ENCODE assay signal across 8 mouse cellular contexts in genomic region chr2:45105922-45106851, GRCm38 (mm10). TPM values are rescaled to one million over a fixed set of nuclear protein-coding genes. Genes with fewer than 3 reads are reported as not detected.
DNase-seq lines count a peak whose midpoint lies in the region; ATAC-seq and TF ChIP-seq lines count a peak whose summit lies in the region.

No protein-coding gene starts in this region.

- 0 out of 2 replicates have a peak overlapping the region, but pooled peaks have one; percentile 13 for H3K9ac ChIP-seq in intestine, postnatal 0 days (ENCODE audit: low read depth, low read length)
- H3K9ac ChIP-seq in stomach, embryonic 16.5 days (ENCODE audit: low read length), result peak overlapping the region; percentile 64

- no peaks in the 10 kb centered on the region for H3K27me3 ChIP-seq in megakaryocyte, embryonic 14.5 days (replicated peaks)
- H3K27me3 ChIP-seq in intestine, postnatal 0 days (replicated peaks; ENCODE audit: control insufficient read depth, insufficient read depth, low read length), result peaks cover 52% of the 10 kb centered on the region
- H3K27me3 ChIP-seq in stomach, embryonic 16.5 days (ENCODE audit: control insufficient read depth, insufficient read depth, low read length), result 0 out of 2 replicates have a peak, but pooled peaks cover 2% of the 10 kb centered on the region

- H3K27ac ChIP-seq in intestine, postnatal 0 days (ENCODE audit: low read depth, low read length), result peak overlapping the region; percentile 28; the same call in 1 of the 2 replicates
- H3K27ac ChIP-seq in stomach, embryonic 16.5 days (ENCODE audit: low read length), result peak overlapping the region; percentile 58

- peak overlapping the region; percentile 77; the same call in 1 of the 2 replicates for H3K4me2 ChIP-seq in intestine, postnatal 0 days (replicated peaks; ENCODE audit: low read depth)
- peak overlapping the region; percentile 68 for H3K4me2 ChIP-seq in stomach, embryonic 16.5 days (ENCODE audit: low read depth, low read length)

- H3K4me3 ChIP-seq in megakaryocyte, embryonic 14.5 days (replicated peaks), result peak overlapping the region; percentile 84
- no peak overlapping the region for H3K4me3 ChIP-seq in intestine, postnatal 0 days (ENCODE audit: low read depth, low read length)
- peak overlapping the region; percentile 19 for H3K4me3 ChIP-seq in stomach, embryonic 16.5 days (replicated peaks; ENCODE audit: low read length)

- no peak for TF ChIP-seq CTCF in intestine, postnatal 0 days (IDR thresholded peaks at IDR 0.05; ENCODE audit: low read depth)

- WGBS in intestine, postnatal 0 days, result 37% methylated on average over 7 of the region's 7 CpGs
- 48% methylated on average over 7 of the region's 7 CpGs for WGBS in stomach, embryonic 16.5 days

- peaks cover 82% of the 10 kb centered on the region for H3K36me3 ChIP-seq in megakaryocyte, embryonic 14.5 days (replicated peaks; ENCODE audit: low read length)
- no peaks in the 10 kb centered on the region for H3K36me3 ChIP-seq in intestine, postnatal 0 days (ENCODE audit: control insufficient read depth, insufficient read depth)
- no peaks in the 10 kb centered on the region for H3K36me3 ChIP-seq in stomach, embryonic 16.5 days (ENCODE audit: control insufficient read depth, insufficient read depth, low read length)

- no peak for ATAC-seq in megakaryocyte, adult 5-6 weeks (ENCODE audit: poor library complexity, severe bottlenecking)
- ATAC-seq in intestine, postnatal 0 days, result no peak
- ATAC-seq in stomach, embryonic 16.5 days (ENCODE audit: insufficient read depth, low FRiP score), result no peak

- no peaks in the 10 kb centered on the region for H3K9me3 ChIP-seq in megakaryocyte, embryonic 14.5 days
- H3K9me3 ChIP-seq in intestine, postnatal 0 days (ENCODE audit: control insufficient read depth), result no peaks in the 10 kb centered on the region
- no peaks in the 10 kb centered on the region for H3K9me3 ChIP-seq in stomach, embryonic 16.5 days (replicated peaks; ENCODE audit: control insufficient read depth, low read length)

- peaks cover 65% of the 10 kb centered on the region for H3K4me1 ChIP-seq in megakaryocyte, embryonic 14.5 days
- H3K4me1 ChIP-seq in intestine, postnatal 0 days (replicated peaks; ENCODE audit: control insufficient read depth, insufficient read depth, low read length), result no peaks in the 10 kb centered on the region
- H3K4me1 ChIP-seq in stomach, embryonic 16.5 days (ENCODE audit: control insufficient read depth, insufficient read depth, low read length), result peaks cover 13% of the 10 kb centered on the region

- DNase-seq in adrenal gland, postnatal 10 days, result peak; percentile 56
- DNase-seq in adrenal gland, postnatal 25 days, result no peak
- DNase-seq in cerebellum, adult 11 months, result no peak
- DNase-seq in cerebellum, postnatal 36 days, result no peak

RNA-seq across cellular contexts. Expression of gene Zeb2, which starts 11.0 kb away (rescaled TPM):
- total RNA-seq in adrenal gland, postnatal 10 days (2021), result 100 to 1,000 TPM; 129 to 138 TPM
- total RNA-seq in adrenal gland, postnatal 25 days (2021), result 170 and 221 TPM in 2 replicates
- 14.4 and 20.1 TPM in 2 replicates for polyA plus RNA-seq in megakaryocyte, embryonic 14.5 days (2012; ENCODE audit: insufficient read depth, low replicate concordance)
- total RNA-seq in megakaryocyte, adult 5-6 weeks (2015), result 288 and 305 TPM in 2 replicates
- 278 and 291 TPM in 2 replicates for total RNA-seq in megakaryocyte, adult 5-6 weeks (2017)
- polyA plus RNA-seq in intestine, postnatal 0 days (2015; fragmentation: Nextera tagmentation; extraction: Ambion mirVana), result 13.1 and 14.2 TPM in 2 replicates
- 43.8 and 50.6 TPM in 2 replicates for polyA plus RNA-seq in stomach, embryonic 16.5 days (2015; fragmentation: Nextera tagmentation; extraction: Ambion mirVana)
